In the genomic region with DNA sequence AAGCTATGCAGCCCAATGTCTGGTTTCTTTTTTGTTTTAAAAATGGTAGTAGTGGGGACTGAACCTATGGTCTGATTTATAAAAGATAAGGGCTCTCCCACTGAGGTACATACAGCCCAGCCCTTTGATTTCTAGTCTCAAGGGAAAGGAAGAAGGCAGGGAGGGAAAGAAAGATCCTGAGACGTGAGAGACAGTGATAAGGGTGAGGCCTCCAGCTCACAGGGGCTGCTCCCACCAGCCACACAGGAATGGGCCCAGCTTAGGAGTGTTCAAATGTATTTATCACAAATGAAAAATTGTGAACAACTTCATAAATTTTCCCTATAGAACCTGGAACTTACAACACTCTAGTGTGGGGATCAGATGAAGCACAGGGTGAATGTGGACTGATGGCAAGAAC, we compare ENCODE assay signal across 27 mouse cellular contexts. TPM values are rescaled to one million over a fixed set of nuclear protein-coding genes. Genes with fewer than 3 reads are reported as not detected.
DNase-seq lines count a peak whose midpoint lies in the region; ATAC-seq and TF ChIP-seq lines count a peak whose summit lies in the region.
"Had no signal": no experiment of that assay in that cellular context is flagged by ENCODE, and none has a peak within 500 bp of the region (broad histone marks: within the 10 kb centered on the region; RNA-seq: fewer than 3 reads in every experiment).

No protein-coding gene starts in this region.

- TF ChIP-seq CTCF in liver, postnatal 0 days (IDR thresholded peaks at IDR 0.05; ENCODE audit: low read depth) = no peak
- TF ChIP-seq CTCF in bone marrow macrophage, adult 2 months (IDR thresholded peaks at IDR 0.05; ENCODE audit: low read depth, low read length) = no peak
- no peak for TF ChIP-seq CTCF in liver, embryonic 14.5 days (IDR thresholded peaks at IDR 0.05; ENCODE audit: low read depth)
- TF ChIP-seq CTCF in cerebellum, adult 2 months (IDR thresholded peaks at IDR 0.05; ENCODE audit: borderline replicate concordance, insufficient read depth, low read depth, low read length) = no peak

- WGBS in liver, embryonic 11.5 days = 27% methylated on average over 1 of the region's 1 CpGs
- WGBS in liver, postnatal 0 days (ENCODE audit: insufficient replicate concordance) = 41% methylated on average over 1 of the region's 1 CpGs
- WGBS in liver, embryonic 14.5 days (ENCODE audit: insufficient replicate concordance) = 17% methylated on average over 1 of the region's 1 CpGs
- WGBS in cerebellum, adult 2 months = 87% methylated on average over 1 of the region's 1 CpGs

- no peak for DNase-seq in liver, embryonic 11.5 days (ENCODE audit: low spot score)
- no peak for DNase-seq in liver, postnatal 0 days
- DNase-seq in liver, embryonic 14.5 days (ENCODE audit: low read depth in 3 of 3, low spot score in 3 of 3) = no peak
- DNase-seq in thymus, postnatal 36 days = no peak
- DNase-seq in cerebellum, adult 2 months = no peak
- DNase-seq: adrenal gland, adult 2 months; adrenal gland, postnatal 10 days; adrenal gland, postnatal 25 days; B cell, adult 2 months; cerebellum, adult 11-12 months; cerebellum, adult 8-10 months; cerebellum, adult 9-11 months; cerebellum, postnatal 14 days; cerebellum, postnatal 36 days; embryo, embryonic 11 days had no signal

- H3K4me3 ChIP-seq in liver, embryonic 11.5 days (ENCODE audit: low read depth, low read length) = no peak overlapping the region
- no peak overlapping the region for H3K4me3 ChIP-seq in liver, postnatal 0 days (ENCODE audit: low read depth, low read length)
- H3K4me3 ChIP-seq in bone marrow macrophage, adult 2 months (ENCODE audit: insufficient read depth, low read length) = no peak overlapping the region
- H3K4me3 ChIP-seq in liver, embryonic 14.5 days (ENCODE audit: insufficient read depth in 1 of 2, low read depth in 2 of 2, low read length in 2 of 2) = no peak overlapping the region
- H3K4me3 ChIP-seq in cerebellum, adult 2 months (replicated peaks; ENCODE audit: insufficient read depth, low read depth, low read length) = no peak overlapping the region
- H3K4me3 ChIP-seq: embryonic facial prominence, embryonic 13.5 days; embryonic facial prominence, embryonic 15.5 days; erythroblast, embryonic 14.5 days; forebrain, embryonic 10.5 days; forebrain, embryonic 12.5 days had no signal

- no peak for TF ChIP-seq EP300 in liver, postnatal 0 days (IDR thresholded peaks at IDR 0.05; ENCODE audit: low read depth)
- TF ChIP-seq EP300 in liver, embryonic 14.5 days (IDR thresholded peaks at IDR 0.05; ENCODE audit: low read depth) = no peak

- no peak overlapping the region for H3K9ac ChIP-seq in liver, embryonic 11.5 days (ENCODE audit: low read depth, low read length)
- no peak overlapping the region for H3K9ac ChIP-seq in liver, postnatal 0 days (replicated peaks)
- no peak overlapping the region for H3K9ac ChIP-seq in liver, embryonic 14.5 days (replicated peaks)
- H3K9ac ChIP-seq: embryonic facial prominence, embryonic 13.5 days; embryonic facial prominence, embryonic 15.5 days; forebrain, embryonic 12.5 days had no signal

- peaks cover 4% of the 10 kb centered on the region; the same call in 1 of the 2 replicates for H3K4me1 ChIP-seq in liver, embryonic 11.5 days (replicated peaks; ENCODE audit: control insufficient read depth, insufficient read depth, low read length)
- H3K4me1 ChIP-seq in liver, postnatal 0 days (ENCODE audit: insufficient read depth) = no peaks in the 10 kb centered on the region
- H3K4me1 ChIP-seq in bone marrow macrophage, adult 2 months (ENCODE audit: control insufficient read depth, insufficient read depth, low read length) = peaks cover 19% of the 10 kb centered on the region
- peaks cover 3 to 11% of the 10 kb centered on the region in 2 experiments; a peak in 3 of 4 replicates for H3K4me1 ChIP-seq in liver, embryonic 14.5 days (replicated peaks; ENCODE audit: control insufficient read depth in 2 of 2, insufficient read depth in 2 of 2, low read length in 1 of 2)
- H3K4me1 ChIP-seq in cerebellum, adult 2 months (ENCODE audit: control insufficient read depth, insufficient read depth, low read length) = no peaks in the 10 kb centered on the region
- H3K4me1 ChIP-seq: embryonic facial prominence, embryonic 13.5 days; embryonic facial prominence, embryonic 15.5 days; forebrain, embryonic 10.5 days; forebrain, embryonic 12.5 days had no signal

- H3K4me2 ChIP-seq in liver, embryonic 11.5 days = no peak overlapping the region
- H3K4me2 ChIP-seq in liver, postnatal 0 days (ENCODE audit: low read depth, low read length) = no peak overlapping the region
- no peak overlapping the region for H3K4me2 ChIP-seq in liver, embryonic 14.5 days (ENCODE audit: low read depth)
- H3K4me2 ChIP-seq: embryonic facial prominence, embryonic 13.5 days; embryonic facial prominence, embryonic 15.5 days; forebrain, embryonic 12.5 days had no signal

- ATAC-seq in liver, embryonic 11.5 days (replicated peaks; ENCODE audit: low FRiP score) = peak; percentile 68; the same call in 1 of the 2 replicates
- no peak for ATAC-seq in liver, postnatal 0 days
- ATAC-seq in liver, embryonic 14.5 days (ENCODE audit: insufficient read depth) = 0 out of 2 replicates have a peak, but pooled peaks have one; percentile 23
- ATAC-seq: CD4-positive, CD25-positive, alpha-beta regulatory T cell, adult 4 months; forebrain, embryonic 14.5 days; forebrain, embryonic 16.5 days had no signal

- H3K27me3 ChIP-seq in liver, embryonic 11.5 days (replicated peaks; ENCODE audit: control insufficient read depth, insufficient read depth, low read length) = no peaks in the 10 kb centered on the region
- no peaks in the 10 kb centered on the region for H3K27me3 ChIP-seq in liver, postnatal 0 days (ENCODE audit: insufficient read depth, low read length)
- no peaks in the 10 kb centered on the region for H3K27me3 ChIP-seq in liver, embryonic 14.5 days (ENCODE audit: control insufficient read depth, insufficient read depth, low read length)
- H3K27me3 ChIP-seq in cerebellum, adult 2 months (ENCODE audit: control insufficient read depth, insufficient read depth, low read length) = no peaks in the 10 kb centered on the region
- H3K27me3 ChIP-seq: CH12.LX; embryonic facial prominence, embryonic 13.5 days; embryonic facial prominence, embryonic 15.5 days; forebrain, embryonic 12.5 days had no signal

- H3K27ac ChIP-seq in liver, embryonic 11.5 days (ENCODE audit: low read depth, low read length) = no peak overlapping the region
- no peak overlapping the region for H3K27ac ChIP-seq in liver, postnatal 0 days (ENCODE audit: low read depth)
- peak overlapping the region; percentile 34 for H3K27ac ChIP-seq in bone marrow macrophage, adult 2 months (ENCODE audit: insufficient read depth, low read depth, low read length)
- no peak overlapping the region for H3K27ac ChIP-seq in liver, embryonic 14.5 days
- no peak overlapping the region for H3K27ac ChIP-seq in cerebellum, adult 2 months (ENCODE audit: insufficient read depth, low read length)
- H3K27ac ChIP-seq: embryonic facial prominence, embryonic 13.5 days; embryonic facial prominence, embryonic 15.5 days; forebrain, embryonic 10.5 days; forebrain, embryonic 12.5 days had no signal

- no peaks in the 10 kb centered on the region for H3K9me3 ChIP-seq in liver, embryonic 11.5 days (ENCODE audit: control insufficient read depth, low read length)
- no peaks in the 10 kb centered on the region for H3K9me3 ChIP-seq in liver, postnatal 0 days (ENCODE audit: low read length)
- H3K9me3 ChIP-seq in liver, embryonic 14.5 days (ENCODE audit: control insufficient read depth, low read length) = no peaks in the 10 kb centered on the region
- H3K9me3 ChIP-seq: embryonic facial prominence, embryonic 13.5 days; embryonic facial prominence, embryonic 15.5 days; forebrain, embryonic 10.5 days; forebrain, embryonic 12.5 days; G1E had no signal

- TF ChIP-seq POLR2A in bone marrow macrophage, adult 2 months (IDR thresholded peaks at IDR 0.05; ENCODE audit: borderline replicate concordance, low read depth, low read length) = no peak
- TF ChIP-seq POLR2A in cerebellum, adult 2 months (IDR thresholded peaks at IDR 0.05; ENCODE audit: borderline replicate concordance, insufficient read depth, low read length) = no peak

- peaks cover 3% of the 10 kb centered on the region; the same call in 1 of the 2 replicates for H3K36me3 ChIP-seq in liver, embryonic 11.5 days (ENCODE audit: control insufficient read depth, insufficient read depth, low read length)
- H3K36me3 ChIP-seq in liver, postnatal 0 days (replicated peaks; ENCODE audit: insufficient read depth, low read length) = peaks cover 10% of the 10 kb centered on the region
- no peaks in the 10 kb centered on the region for H3K36me3 ChIP-seq in liver, embryonic 14.5 days (replicated peaks; ENCODE audit: control insufficient read depth, insufficient read depth, low read depth)

RNA-seq across cellular contexts. Expression of gene Gm28729, which starts 33.5 kb away (rescaled TPM):
- not detected in 2 replicates for polyA plus RNA-seq in liver, embryonic 11.5 days (2014; fragmentation: Nextera tagmentation; extraction: Ambion mirVana)
- not detected in 2 replicates for polyA plus RNA-seq in liver, postnatal 0 days (2015; fragmentation: Nextera tagmentation; extraction: Ambion mirVana)
- polyA plus RNA-seq in bone marrow macrophage, adult 2 months (2012; ENCODE audit: insufficient read depth, insufficient read length, missing spikeins) = not detected in 2 replicates
- polyA plus RNA-seq in liver, embryonic 14.5 days (2012; rRNA removed) = 0.02 TPM in 2 replicates
- not detected in 2 replicates for polyA plus RNA-seq in liver, embryonic 14.5 days (2014; fragmentation: Nextera tagmentation; extraction: Ambion mirVana)
- 0.21 and 0.35 TPM in 2 replicates for polyA plus RNA-seq in cerebellum, adult 2 months (2012; rRNA removed)
- polyA plus RNA-seq: adrenal gland, adult 2 months; CD4-positive, CD25-positive, alpha-beta regulatory T cell, adult 4 months; embryonic facial prominence, embryonic 11.5 days; embryonic facial prominence, embryonic 13.5 days; erythroblast, embryonic 14.5 days; forebrain, embryonic 10.5 days; G1E had no signal
